Mouse (Mus musculus): ENCODE results near the gene Vmn1r195.
"Not testable (repeated sequence)": the region's sequence is repeated elsewhere in the genome, so short reads cannot be mapped to it uniquely, and the experiment has no call there.

The Vmn1r195 gene

DNA sequence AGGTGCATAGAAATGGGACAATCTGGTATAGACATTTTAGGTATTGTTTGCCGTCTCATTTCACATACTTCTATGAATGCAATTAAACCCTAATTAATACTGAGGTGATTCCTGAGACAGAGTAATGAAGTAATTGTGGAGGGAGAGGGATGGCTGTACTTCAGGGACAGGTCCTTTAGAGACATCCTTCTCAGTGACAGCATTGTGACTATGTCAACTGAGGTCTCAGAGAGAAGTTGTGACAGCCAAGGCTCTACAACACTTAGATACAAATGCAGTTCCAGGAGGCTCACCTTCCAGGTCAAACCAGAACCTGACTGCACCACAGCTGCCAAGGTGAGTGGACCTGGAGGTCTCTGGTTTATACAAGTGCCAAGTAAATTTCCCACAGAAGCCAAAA lies at the start of gene Vmn1r195:
Vmn1r195 (plus strand) TSS at position 301 of the 400 bp plus-strand sequence.
- DNase-seq (ENCODE audit: low spot score), result not testable (repeated sequence)

DNA sequence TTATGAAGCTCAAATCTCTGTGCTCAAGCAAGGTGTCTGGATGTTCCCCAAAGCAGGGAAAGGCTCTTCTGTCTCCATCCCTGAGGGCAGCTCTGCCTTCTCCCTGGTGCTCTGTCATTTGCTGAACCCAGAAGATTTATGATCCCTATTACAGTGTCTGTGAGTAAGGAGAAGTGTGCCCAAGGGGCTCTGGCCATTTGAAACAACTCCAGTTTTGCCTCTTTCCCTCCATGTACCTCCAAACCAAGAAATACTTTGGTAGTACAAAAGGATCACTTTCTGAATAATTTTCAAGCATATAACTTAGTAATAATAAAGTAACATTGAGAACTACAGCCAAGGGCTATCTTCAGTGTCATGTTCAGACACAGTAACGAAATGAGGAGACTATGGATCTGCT lies 47.3 kb upstream of the Vmn1r195 start, which contains the start of gene Vmn1r193:
Vmn1r193 (minus strand) TSS at position 101 of the 400 bp plus-strand sequence.
- not testable (repeated sequence) for DNase-seq (ENCODE audit: low spot score)

GRCm38 (mm10) chr13:22243915-22244314 lies 26.4 kb upstream of the Vmn1r195 start, which contains the start of gene Vmn1r194:
Vmn1r194 (plus strand) TSS chr13:22244215.
- no peak for DNase-seq (ENCODE audit: low spot score)

DNA sequence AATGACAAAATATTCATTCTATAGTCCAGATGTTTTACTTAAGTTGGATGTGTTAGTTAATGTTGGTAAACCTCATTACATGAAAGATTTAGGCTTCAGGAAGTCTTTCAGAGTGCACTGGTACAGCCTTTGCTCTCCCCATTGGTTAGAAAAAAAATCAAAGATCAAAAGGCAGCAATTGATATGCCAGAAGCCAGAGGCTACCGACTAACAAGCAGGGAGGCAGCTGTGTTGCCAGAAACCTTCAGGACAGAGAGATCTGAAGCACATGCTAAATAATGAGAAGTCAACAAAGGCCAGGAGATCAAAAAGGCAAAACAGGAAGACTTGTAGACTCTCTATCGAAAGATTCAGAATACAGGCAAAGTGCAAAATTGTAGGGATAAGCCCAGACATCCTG lies 1.4 kb downstream of the Vmn1r195 start:
- DNase-seq (ENCODE audit: low spot score), result no peak

GRCm38 (mm10) chr13:22284578-22284977 lies 14.3 kb downstream of the Vmn1r195 start:
- no peak for DNase-seq (ENCODE audit: low spot score)

DNA sequence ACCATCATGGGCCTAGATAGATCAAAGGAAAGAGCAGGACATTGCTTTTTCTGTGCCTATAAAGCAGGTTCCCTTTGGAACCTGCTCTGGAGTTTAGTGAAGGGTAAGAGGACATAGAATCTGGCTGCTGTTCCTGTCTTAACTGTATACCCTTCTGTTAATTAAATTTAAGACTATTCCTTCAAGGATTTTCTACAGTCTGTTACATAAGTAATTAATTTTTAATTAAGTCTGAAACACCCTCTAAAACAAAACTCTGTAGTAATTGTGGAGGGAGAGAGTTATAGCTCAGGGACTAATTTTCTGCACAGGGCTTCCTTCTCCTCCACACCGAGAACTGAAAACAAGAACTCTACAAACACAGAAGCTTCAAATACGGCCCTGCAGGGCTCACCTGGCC lies 19.3 kb downstream of the Vmn1r195 start, which contains the start of gene Vmn1r196:
Vmn1r196 (plus strand) TSS at position 301 of the 400 bp plus-strand sequence.
- no peak for DNase-seq (ENCODE audit: low spot score)

GRCm38 (mm10) chr13:22308075-22308474 lies 37.8 kb downstream of the Vmn1r195 start:
- not testable (repeated sequence) for DNase-seq (ENCODE audit: low spot score)

DNA sequence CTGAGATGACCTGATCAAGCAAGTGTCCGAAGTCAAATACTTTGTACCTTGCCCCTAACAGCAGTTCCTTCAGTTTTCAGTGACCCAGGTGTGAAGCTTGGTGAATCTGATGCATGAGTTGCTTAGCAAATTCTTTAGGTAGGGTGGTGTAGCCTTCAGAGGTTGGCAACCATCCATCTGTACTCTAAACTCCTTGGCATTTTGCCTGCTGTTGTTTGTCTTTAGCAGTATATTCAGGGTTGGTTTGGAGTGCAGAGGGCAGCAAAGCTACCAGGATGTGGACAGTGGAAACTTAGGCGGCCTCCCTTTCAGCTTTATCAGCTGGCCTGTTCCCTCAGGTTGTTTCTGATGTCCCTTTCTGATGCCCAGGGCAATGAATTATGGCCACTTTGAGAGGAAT lies 45.0 kb downstream of the Vmn1r195 start:
- DNase-seq (ENCODE audit: low spot score), result no peak

GRCm38 (mm10) chr13:22317366-22317765 lies 47.0 kb downstream of the Vmn1r195 start:
- DNase-seq (ENCODE audit: low spot score), result no peak

DNA sequence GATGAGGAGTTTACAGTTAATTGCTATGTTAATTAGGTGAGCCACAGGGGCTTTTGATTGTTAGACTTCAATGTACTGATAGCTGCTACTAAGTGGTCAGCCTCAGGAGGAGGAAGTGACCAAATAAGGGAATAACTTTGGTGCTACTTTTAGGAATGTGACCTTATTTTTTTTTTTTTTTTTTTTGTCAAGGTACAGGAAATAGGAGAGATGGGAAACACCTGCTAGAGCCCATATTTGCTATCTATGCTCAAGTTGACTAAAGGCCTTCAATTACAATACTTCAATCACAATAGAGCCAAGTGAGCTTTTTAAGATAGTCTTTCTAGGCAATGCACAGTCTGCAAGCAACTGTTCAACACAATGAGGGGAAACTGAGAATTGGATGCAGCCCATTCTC lies 49.8 kb downstream of the Vmn1r195 start:
- no peak for DNase-seq (ENCODE audit: low spot score)

DNA sequence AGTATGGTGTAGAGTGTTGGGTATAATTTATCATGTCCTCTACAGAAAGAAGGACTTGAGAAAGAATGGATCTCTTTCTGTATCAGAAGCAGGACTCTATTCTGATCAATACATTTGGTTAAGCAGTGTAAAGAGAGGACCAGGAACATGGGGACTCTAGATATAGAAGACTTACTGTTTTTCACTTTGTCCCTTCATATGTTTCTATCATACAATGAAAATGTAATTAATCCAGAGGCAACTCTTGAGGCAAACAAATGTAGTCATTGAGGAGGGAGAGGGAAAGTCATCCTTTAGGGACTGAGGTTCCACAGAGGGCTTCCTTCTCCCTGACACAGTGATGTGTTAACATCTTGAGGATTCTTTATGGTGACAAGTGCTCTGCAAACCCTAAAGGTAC lies 54.0 kb downstream of the Vmn1r195 start, which contains the start of gene Vmn1r197:
Vmn1r197 (plus strand) TSS at position 301 of the 400 bp plus-strand sequence.
- DNase-seq (ENCODE audit: low spot score), result no peak

Data from T-cell, adult 2 months (primary cell).